8 mouse cellular contexts compared by ENCODE assay signal in genomic region chr4:133518601-133519368, GRCm38 (mm10). TPM values are rescaled to one million over a fixed set of nuclear protein-coding genes. Genes with fewer than 3 reads are reported as not detected.
A peak's percentile ranks its signal among the peaks of the same experiment; 100 is the strongest.
DNase-seq lines count a peak whose midpoint lies in the region; ATAC-seq and TF ChIP-seq lines count a peak whose summit lies in the region.

Kdf1 (plus strand) TSS chr4:133518963.

- WGBS in heart, embryonic 15.5 days, result 4% methylated on average over 57 of the region's 69 CpGs
- WGBS in forebrain, postnatal 0 days, result 5% methylated on average over 54 of the region's 69 CpGs
- WGBS in large intestine, adult 2 months, result 3% methylated on average over 66 of the region's 69 CpGs
- 7% methylated on average over 40 of the region's 69 CpGs for WGBS in midbrain, embryonic 12.5 days

- peak; percentile 43 for ATAC-seq in heart, embryonic 15.5 days (replicated peaks; ENCODE audit: insufficient number of reproducible peaks, insufficient read depth, low FRiP score, low read depth)
- no peak for ATAC-seq in forebrain, postnatal 0 days
- ATAC-seq in midbrain, embryonic 12.5 days (ENCODE audit: low FRiP score, low read depth), result no peak

- no peak for TF ChIP-seq CTCF in forebrain, postnatal 0 days (IDR thresholded peaks at IDR 0.05; ENCODE audit: low read depth)

- H3K4me1 ChIP-seq in heart, embryonic 15.5 days (replicated peaks), result peaks cover 9% of the 10 kb centered on the region
- no peaks in the 10 kb centered on the region for H3K4me1 ChIP-seq in forebrain, postnatal 0 days (ENCODE audit: insufficient read depth)
- H3K4me1 ChIP-seq in midbrain, embryonic 12.5 days, result peaks cover 5% of the 10 kb centered on the region; the same call in 1 of the 2 replicates

- no peak within 1 kb of the TSS for H3K27ac ChIP-seq in heart, embryonic 15.5 days
- no peak within 1 kb of the TSS for H3K27ac ChIP-seq in forebrain, postnatal 0 days (ENCODE audit: low read depth, low read length)
- no peak within 1 kb of the TSS for H3K27ac ChIP-seq in midbrain, embryonic 12.5 days (replicated peaks)

- no peaks in the 10 kb centered on the region for H3K36me3 ChIP-seq in heart, embryonic 15.5 days
- H3K36me3 ChIP-seq in forebrain, postnatal 0 days (ENCODE audit: insufficient read depth), result no peaks in the 10 kb centered on the region
- H3K36me3 ChIP-seq in midbrain, embryonic 12.5 days, result no peaks in the 10 kb centered on the region

- H3K27me3 ChIP-seq in heart, embryonic 15.5 days, result peaks cover 40% of the 10 kb centered on the region
- peaks cover 36% of the 10 kb centered on the region for H3K27me3 ChIP-seq in forebrain, postnatal 0 days (ENCODE audit: insufficient read depth, low read length)
- H3K27me3 ChIP-seq in midbrain, embryonic 12.5 days, result peaks cover 62% of the 10 kb centered on the region

- peak within 1 kb of the TSS; percentile 84 for H3K4me2 ChIP-seq in heart, embryonic 15.5 days
- H3K4me2 ChIP-seq in forebrain, postnatal 0 days (ENCODE audit: low read depth), result peak within 1 kb of the TSS; percentile 27
- H3K4me2 ChIP-seq in midbrain, embryonic 12.5 days (replicated peaks), result peak within 1 kb of the TSS; percentile 38

- H3K9ac ChIP-seq in heart, embryonic 15.5 days, result peak within 1 kb of the TSS; percentile 55
- H3K9ac ChIP-seq in forebrain, postnatal 0 days, result no peak within 1 kb of the TSS
- H3K9ac ChIP-seq in midbrain, embryonic 12.5 days (replicated peaks), result no peak within 1 kb of the TSS

- peak within 1 kb of the TSS; percentile 57 for H3K4me3 ChIP-seq in heart, embryonic 15.5 days
- peak within 1 kb of the TSS; percentile 24 for H3K4me3 ChIP-seq in forebrain, postnatal 0 days (ENCODE audit: low read depth, low read length)
- peak within 1 kb of the TSS; percentile 32 for H3K4me3 ChIP-seq in midbrain, embryonic 12.5 days

- no peak for DNase-seq in heart, adult 9 months (ENCODE audit: low spot score in 2 of 2)
- DNase-seq in forebrain, postnatal 0 days, result no peak
- DNase-seq in large intestine, adult 2 months (ENCODE audit: low read depth, low spot score), result peak; percentile 44
- no peak for DNase-seq in right cerebral cortex, postnatal 10 days (ENCODE audit: low spot score in 2 of 2)
- DNase-seq in left cerebral cortex, adult 11 months (ENCODE audit: low spot score), result no peak
- DNase-seq in cerebellum, adult 11 months, result no peak

- no peaks in the 10 kb centered on the region for H3K9me3 ChIP-seq in heart, embryonic 15.5 days (replicated peaks)
- H3K9me3 ChIP-seq in forebrain, postnatal 0 days (ENCODE audit: low read length), result no peaks in the 10 kb centered on the region
- H3K9me3 ChIP-seq in midbrain, embryonic 12.5 days, result 0 out of 2 replicates have a peak, but pooled peaks cover 2% of the 10 kb centered on the region

RNA-seq across cellular contexts. Expression of gene Kdf1, which starts in this region (rescaled TPM):
- polyA plus RNA-seq in heart, embryonic 15.5 days (2015; fragmentation: Nextera tagmentation; extraction: Ambion mirVana), result 0.84 and 5.0 TPM in 2 replicates
- total RNA-seq in forebrain, postnatal 0 days (2014; rRNA removed), result 0.23 TPM in 1 of 2 replicates, not detected in the other
- polyA plus RNA-seq in forebrain, postnatal 0 days (2015; fragmentation: Nextera tagmentation; extraction: Ambion mirVana), result 0.40 and 0.92 TPM in 2 replicates
- polyA plus RNA-seq in large intestine, adult 2 months (2012; rRNA removed), result 38.0 and 38.5 TPM in 2 replicates
- 0.57 and 0.89 TPM in 2 replicates for polyA plus RNA-seq in midbrain, embryonic 12.5 days (2016; fragmentation: Nextera tagmentation; extraction: Ambion mirVana)

Comparison
In these comparisons a context has a peak if more than half of its experiments do, and no peak if none do; other contexts are left out.
1. H3K4me2 ChIP-seq: peak in every context shown above with its lines; median percentile 84 in heart, embryonic 15.5 days; 38 in midbrain, embryonic 12.5 days; 27 in forebrain, postnatal 0 days.